Mouse (Mus musculus): Measurements from ENCODE around the gene Dppa5a. TPM values are rescaled to one million over a fixed set of nuclear protein-coding genes. Genes with fewer than 3 reads are reported as not detected.
"Not testable (repeated sequence)": the region's sequence is repeated elsewhere in the genome, so short reads cannot be mapped to it uniquely, and the experiment has no call there.

Dppa5a gene
- total RNA-seq, 1 experiment from 2014 or later, result not detected

DNA sequence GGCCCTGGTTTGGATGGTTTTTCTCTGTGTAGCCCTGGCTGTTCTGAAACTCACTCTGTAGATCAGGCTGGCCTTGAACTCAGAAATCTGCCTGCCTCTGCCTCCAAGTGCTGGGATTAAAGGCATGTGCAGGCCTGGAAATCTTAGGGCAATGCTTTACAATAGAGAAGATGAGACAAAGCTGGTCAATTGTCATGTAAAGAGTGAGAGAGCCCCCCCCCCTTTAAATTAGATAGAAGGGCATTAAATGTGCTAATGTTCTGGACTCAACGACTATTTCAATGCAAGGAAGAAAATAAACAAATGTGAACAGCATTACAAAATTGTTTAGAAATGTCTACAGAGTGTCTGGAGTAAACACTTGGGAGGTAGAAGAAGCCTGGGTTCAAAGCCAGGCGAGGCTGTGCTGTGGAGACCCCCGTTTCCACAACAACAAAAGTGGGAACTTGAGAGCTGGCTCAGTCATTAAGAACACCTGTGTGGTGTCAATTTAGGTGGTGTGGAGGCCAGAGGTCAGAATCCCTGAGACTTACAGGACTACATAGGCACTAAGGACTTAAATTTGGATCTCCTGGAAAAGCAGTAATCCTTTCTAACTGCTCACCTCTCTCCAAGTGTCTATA is 805 bp upstream of the Dppa5a start:
- ATAC-seq (replicated peaks; ENCODE audit: low read depth, poor library complexity, severe bottlenecking), result no peak

DNA sequence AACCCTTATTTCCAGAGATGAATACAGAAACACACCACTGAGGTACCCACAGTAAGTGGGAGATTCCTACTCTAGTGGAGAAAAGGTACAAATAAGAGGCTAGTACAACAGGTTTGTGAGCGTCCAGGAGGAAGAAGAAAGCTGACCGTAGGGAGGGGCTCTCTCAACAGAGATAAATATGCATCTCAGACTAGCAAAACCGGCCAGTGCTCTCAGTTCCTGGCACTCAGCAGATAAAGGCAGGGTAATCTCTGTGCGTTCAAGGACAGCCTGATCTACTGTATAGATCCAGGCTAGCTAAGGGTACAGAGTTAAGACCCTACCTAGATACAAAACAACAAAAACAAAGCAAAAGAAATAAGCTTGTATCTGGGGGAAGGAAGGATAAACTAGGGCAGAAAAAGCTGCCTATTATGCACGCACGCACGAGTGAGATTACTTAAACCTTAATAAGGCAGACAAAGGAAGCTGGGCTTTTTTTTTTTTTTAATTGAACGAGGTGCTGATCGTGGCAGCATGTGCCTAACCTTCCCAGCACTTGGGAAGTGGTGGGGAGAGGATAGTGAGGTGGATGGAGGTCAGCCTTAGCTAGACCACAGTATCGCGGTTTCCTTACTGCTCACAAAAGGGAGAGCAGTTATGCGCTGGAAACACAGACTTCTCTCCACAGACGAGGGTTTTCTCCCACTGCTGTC is 2.0 kb downstream of the Dppa5a start:
- ATAC-seq (replicated peaks; ENCODE audit: low read depth, poor library complexity, severe bottlenecking), result peak; percentile 45; the same call in 1 of the 2 replicates

DNA sequence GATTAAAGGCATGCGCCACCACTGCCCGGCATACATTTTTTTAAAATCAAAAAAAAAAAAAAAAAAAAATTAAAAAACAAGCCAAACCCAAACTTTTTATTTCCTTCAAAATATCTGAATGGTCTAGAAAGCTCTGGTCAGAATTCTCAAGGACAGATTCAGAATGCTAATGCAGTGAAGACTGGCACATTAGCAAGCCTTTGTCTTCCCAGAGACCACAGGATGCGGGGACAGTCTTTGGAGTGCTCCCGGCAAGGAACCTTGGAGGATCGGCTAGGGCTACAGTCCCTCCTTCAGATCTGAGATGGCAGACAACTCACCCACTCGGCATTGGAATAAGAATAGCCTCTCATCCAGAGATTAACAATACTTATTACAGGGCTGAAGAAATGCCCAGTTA is 3.3 kb downstream of the Dppa5a start:
- ATAC-seq (replicated peaks; ENCODE audit: low read depth, poor library complexity, severe bottlenecking), result no peak

DNA sequence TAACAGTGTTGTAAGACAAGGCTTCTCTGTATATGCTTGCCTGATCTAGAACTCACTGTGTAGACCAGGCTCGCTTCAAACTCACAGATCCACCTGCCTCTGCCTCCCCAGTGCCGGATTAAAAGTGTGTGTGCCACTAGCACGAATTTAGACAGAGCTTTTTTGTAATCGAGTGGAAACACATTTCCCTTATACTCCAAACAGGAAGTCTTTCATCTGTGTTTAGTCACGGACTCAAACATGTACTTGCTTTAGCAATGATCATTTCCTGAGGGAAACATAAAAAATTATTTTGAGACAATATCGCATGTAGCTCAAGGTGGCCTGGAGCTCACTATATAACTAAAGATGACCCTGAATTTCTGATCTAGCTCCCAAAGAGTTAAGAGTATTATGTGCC is 4.6 kb downstream of the Dppa5a start:
- peak; percentile 85 for ATAC-seq (replicated peaks; ENCODE audit: low read depth, poor library complexity, severe bottlenecking)

DNA sequence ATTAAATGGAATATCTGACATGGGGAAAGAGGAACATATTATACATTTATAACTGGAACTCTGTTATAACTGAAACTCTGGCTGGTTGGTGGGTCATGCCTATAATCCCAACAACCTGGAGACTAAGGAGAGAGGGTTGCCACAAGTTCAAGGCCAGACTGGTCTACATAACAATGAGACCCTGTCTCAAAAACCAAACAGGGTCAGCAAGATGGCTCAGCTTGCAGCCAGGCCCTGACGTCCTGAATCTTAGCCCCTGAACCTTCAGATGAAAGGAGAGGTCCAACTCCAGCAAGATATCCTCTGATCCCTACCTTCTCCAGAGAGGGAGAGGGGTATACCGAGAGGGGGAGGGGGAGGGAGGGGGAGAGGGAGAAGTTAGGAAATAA is 7.5 kb downstream of the Dppa5a start:
- ATAC-seq (replicated peaks; ENCODE audit: low read depth, poor library complexity, severe bottlenecking), result no peak

DNA sequence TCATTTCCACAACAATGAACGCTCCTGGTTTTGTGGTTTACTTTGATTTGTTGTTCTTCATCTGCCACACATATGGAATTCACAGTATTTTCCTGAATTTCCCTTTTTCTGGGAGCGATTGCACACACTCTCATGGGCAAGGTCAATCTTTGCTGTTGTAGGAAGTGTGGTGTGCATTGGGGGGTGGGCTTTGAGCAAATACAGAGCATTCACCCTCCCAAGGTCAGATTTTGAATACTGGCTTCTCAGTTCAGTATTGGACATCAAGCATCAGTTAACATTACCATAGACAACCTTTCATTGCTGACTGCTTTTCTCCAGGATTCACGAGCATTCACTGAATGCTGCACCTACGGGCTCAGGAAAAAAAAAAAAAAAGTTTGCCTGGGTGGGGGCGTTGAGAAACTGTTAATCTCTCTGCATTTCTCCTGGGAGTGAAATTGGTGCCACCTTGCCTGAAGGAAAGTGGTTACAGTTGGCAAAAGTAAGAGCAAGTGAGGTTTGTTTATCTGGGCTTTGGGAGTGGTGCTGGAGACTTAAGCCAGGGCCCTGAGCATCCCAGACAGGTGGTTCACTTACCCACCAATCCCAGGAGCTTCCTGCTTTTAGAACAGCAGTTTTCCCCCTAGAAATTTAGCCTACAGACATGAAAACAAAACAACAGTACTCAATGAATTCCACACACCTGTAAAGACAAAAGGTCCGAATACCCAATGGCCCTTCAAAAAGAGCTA is 8.1 kb downstream of the Dppa5a start:
- ATAC-seq (replicated peaks; ENCODE audit: low read depth, poor library complexity, severe bottlenecking), result no peak

DNA sequence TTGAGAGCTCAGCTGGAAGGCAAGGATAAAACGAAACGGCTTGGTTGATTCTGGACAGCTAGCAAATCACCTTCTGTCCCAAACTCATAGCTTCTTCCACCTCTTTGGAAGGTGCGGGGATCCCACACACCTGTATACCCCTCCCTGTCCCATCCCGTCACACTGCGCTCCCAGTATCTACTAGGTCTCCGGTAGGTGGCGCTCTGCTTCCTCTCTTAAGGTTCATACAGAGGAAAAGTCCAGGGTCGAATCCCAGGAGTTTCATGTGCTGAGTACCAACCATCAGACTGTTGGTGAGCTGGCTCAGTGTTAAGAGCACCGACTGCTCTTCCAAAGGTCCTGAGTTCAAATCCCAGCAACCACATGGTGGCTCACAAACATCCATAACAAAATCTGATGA is 9.9 kb downstream of the Dppa5a start:
- peak; percentile 80 for ATAC-seq (replicated peaks; ENCODE audit: low read depth, poor library complexity, severe bottlenecking)

DNA sequence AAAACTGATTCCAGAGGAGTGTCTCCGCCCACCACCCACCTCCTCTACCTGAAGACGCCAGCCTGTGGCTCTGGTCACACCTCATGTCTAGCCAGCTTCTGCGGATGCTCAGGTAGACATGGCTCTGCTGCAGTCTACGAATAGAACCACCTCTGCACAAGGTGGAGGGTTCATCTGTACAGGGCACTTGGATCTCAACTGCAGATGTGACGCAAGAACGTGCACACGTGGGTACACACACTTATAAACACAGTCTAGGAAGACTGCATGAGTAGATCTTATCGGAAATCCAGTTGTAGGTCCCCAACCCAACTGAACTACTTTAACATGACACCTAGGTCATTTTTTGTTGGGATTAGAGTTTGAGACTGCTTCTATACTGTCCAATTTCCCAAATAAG is 12.4 kb downstream of the Dppa5a start, which contains the start of gene Gsta2:
TSS of gene Gsta2 (minus strand) at position 178 of the 400 bp plus-strand sequence.
- ATAC-seq (replicated peaks; ENCODE audit: low read depth, poor library complexity, severe bottlenecking), result no peak

DNA sequence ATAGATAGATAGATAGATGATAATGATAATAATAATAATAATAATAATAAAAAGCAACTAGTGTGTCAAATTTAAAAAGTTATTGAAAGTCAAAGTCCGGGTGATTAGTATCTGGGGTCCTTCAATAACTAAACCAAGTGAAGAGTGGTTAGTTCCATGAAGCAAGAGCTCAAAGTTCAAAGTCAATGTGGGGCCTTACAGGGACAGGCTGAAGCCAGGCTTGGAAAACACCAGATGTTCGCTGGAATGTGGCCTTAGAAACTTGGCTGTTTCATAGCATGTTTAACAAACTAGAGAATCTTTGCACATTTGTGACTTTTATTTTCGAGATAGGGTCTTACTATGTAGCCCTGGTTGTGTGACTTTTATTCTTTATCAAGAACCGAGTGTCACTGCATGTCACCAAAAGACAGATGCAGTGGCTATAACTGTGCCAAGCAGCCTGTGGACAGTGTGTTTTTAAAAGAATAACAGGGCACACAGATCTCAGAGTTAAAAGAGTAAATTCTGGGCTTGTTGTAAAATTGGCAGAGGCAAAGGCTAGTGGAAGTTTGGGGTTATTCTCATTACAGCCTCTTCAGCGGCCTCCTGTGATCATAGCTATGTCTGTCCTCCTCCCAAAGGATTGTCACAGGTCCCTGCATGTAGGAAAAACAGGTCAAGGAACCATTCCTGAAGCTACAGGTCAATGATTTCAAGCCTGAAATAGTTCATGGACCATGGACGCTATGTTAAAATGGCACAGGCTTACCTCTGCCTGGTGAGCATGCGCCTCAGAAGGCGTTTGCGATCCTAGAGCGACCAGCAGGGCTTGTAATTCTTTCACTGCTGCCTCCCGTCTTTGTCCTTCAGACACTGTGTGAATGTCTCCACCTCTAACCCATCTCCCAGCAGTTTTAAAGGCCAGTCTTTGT is 13.1 kb downstream of the Dppa5a start:
- ATAC-seq (replicated peaks; ENCODE audit: low read depth, poor library complexity, severe bottlenecking), result no peak

DNA sequence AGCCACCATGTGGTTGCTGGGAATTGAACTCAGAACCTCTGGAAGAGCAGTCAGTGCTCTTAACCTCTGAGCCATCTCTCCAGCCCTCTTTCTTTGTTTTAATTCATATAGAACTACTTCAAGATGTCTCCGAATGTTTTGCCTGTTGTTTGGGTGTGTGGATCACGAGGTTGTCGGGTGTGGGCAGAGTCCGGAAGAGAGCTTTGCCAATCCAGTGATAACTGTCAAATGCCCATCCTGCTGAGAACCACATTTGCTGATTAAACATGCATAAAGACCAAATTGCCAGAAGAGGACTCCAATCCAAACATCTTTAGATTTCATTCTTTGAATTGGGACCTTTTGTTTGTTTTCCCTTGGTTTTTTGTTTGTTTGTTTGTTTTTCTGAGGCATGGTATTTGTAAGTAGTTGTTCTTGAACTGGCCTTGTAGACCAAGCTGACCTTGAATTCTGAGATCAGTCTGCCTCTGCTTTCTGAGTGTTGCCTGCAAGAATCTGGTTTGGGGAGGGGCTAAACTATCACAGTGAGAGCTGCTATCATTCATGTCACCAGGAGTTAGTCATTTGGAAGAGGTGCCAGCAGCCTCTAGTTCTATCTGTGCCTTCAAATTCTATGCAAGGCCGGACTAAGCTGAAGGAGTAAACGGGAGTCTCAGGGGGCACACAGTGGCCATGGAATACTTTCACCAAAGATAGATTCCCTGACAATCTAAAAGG is 16.3 kb downstream of the Dppa5a start:
- ATAC-seq (replicated peaks; ENCODE audit: low read depth, poor library complexity, severe bottlenecking), result peak; percentile 84

DNA sequence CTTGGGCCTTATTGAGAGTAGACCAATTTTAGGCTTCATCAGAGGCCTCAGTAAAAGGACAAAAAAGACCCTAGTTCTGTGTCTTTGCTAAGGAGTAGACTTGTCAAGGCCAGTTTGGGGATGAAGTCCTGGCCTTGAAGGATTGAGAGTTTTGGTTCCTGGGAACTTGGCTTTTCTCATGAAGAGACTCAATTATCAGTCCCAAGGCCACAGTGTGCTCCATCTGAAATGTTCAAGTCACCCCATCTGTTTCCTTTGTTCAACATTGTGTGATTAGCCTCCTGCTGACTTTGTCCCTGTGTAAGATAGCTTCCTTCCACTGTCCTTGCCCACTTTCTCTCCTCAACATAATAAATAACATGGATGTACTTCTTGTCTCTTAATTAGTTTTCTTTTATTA is 18.0 kb downstream of the Dppa5a start:
- ATAC-seq (replicated peaks; ENCODE audit: low read depth, poor library complexity, severe bottlenecking), result 0 out of 2 replicates have a peak, but pooled peaks have one; percentile 15

DNA sequence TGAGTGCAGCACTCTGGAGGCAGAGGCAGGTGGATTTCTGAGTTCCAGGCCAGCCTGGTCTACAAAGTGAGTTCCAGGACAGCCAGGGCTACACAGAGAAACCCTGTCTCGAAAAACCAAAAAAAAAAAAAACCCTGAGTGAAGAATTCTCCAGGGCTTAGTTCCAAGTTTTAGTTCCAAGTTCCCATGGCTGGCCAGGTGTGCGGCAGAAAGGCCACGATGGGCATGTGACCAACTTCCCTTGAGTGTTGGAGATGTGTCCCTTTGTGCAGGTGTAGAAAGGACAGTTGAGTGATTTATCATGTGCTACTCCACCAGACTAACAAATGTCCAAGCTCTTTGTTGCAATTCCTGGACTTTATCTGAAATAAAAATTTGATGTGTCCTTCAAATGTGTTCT is 18.8 kb downstream of the Dppa5a start:
- ATAC-seq (replicated peaks; ENCODE audit: low read depth, poor library complexity, severe bottlenecking), result not testable (repeated sequence)

DNA sequence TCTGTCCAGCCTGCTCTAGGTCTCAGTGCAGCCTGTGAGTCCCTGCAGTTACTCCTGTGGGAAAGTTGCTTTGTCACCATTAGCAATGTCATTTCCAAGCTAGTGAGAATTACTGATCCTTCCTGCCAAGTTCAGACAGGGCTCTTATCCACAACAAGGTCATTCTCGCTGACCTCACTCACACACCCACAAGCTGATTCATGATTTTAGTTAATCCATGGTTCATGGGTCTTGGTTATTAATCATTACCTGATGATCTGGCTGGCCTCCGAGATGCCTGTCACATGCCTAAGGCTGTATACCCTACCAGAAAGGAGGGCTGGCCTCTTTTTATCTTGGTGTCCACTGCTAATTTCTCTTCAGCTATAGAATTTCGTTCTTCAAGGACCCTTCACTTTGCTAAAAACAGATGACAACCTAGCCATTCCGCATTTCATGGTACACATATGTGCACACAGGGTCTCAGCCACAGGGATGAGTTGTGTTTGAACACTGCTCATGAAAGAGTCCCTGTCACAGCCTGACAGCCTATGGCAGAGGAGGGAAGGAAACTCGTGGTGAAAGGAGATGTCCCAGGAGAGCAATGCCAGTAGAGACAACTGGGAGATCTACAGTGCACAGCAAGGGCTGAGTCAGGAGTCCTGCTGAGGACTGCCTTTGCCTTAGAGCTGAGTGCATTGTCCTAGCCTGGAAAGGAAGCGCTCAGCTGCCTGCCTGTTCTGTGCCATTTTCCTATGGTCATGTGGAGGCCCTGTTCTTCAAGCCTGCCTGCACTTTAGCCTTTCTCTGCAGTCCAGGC is 19.6 kb downstream of the Dppa5a start:
- not testable (repeated sequence) for ATAC-seq (replicated peaks; ENCODE audit: low read depth, poor library complexity, severe bottlenecking)

DNA sequence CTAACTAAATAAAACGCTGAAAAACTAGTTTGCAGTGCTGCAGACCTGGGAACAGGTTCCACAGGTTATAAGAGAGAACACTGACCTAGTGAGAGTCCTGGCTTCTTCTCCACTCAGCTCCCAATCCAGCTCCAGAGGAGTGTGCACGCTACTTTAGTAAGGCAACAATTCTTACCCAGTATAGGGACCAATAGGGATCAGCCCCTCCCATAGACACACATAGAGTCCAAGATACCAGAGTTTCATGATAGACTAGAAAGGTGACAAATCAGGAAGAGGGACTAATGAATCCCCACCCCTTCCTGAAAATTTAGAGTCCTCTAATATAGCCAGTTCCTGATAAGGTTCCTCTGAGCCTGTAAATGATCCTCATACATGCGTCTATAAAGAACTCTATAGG is 21.0 kb downstream of the Dppa5a start:
- peak; percentile 34; the same call in 1 of the 2 replicates for ATAC-seq (replicated peaks; ENCODE audit: low read depth, poor library complexity, severe bottlenecking)

DNA sequence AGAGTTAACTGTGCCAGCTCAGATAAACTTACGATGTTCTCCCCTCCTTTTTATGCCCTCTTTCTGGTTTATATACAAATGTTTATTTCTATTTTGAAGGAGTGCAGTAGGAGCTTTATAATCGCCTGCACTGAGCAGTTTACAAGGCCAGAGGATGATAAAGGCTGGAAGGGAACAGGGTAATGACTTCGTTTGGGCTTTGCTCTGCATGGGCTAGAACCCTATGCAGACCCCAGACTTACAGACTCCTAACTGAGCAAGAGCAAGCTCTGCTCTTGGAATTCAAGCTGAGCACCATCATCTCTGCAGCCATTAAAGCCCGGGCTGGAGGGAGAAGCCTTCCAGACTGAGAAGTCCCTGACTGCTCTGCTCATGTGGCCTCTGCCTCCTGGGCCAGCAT is 22.7 kb downstream of the Dppa5a start:
- ATAC-seq (replicated peaks; ENCODE audit: low read depth, poor library complexity, severe bottlenecking), result not testable (repeated sequence)

DNA sequence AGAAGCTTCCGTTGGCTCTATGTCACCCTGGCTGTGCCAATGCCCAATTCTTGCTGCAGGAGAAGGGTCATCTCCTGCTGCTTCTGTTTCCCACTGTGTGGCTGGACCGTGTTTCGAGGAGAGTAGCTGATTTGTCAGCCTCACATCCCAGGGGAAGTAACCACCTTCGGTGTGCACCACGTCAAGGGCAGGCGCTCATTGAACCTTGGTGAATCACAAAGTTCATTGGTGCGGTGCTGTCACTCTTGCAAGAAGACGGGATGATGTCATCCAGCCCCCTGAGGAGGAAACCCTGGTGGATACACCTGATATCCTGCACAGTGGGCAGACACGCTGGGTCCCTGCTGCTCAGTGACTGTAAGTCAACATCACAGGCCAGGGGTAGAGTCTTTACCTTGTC is 24.9 kb downstream of the Dppa5a start:
- not testable (repeated sequence) for ATAC-seq (replicated peaks; ENCODE audit: low read depth, poor library complexity, severe bottlenecking)

DNA sequence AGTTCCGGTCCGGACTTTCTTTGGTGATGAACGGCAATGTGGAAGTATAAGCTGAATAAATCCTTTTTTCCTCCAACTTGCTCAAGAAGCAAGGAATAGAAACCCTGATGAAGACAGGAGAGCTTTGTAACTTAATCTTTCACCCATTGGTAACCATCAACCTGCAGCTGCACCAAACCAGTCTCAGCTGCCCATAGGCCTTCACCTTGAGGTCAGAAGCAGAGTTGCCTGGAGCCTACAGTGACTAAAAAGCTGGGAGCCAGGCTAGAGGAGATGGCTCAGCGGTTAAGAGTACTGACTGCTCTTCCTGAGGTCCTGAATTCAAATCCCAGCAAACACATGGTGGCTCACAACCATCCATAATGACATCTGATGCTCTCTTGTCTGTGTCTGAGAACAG is 25.5 kb downstream of the Dppa5a start:
- ATAC-seq (replicated peaks; ENCODE audit: low read depth, poor library complexity, severe bottlenecking), result not testable (repeated sequence)

DNA sequence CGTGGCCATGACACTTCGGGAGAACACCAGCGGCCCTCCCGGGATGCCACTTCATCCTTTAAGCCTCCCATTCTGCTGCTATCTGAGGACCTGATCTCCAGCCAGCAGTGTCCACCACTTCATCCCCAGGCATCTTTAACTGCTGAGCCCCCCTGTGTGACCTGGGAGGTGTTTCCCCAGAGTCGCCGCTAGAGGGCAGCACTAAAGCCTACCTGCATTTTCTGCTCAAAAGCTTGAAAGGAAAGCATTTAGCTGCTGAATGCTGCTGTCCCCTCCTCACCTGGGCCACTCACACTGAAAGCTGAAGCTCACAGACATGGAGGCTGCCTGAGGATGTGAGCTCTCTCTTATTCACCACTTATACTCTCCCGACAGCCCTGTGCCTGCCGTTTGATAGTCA is 27.7 kb downstream of the Dppa5a start:
- peak; percentile 80; the same call in 1 of the 2 replicates for ATAC-seq (replicated peaks; ENCODE audit: low read depth, poor library complexity, severe bottlenecking)

DNA sequence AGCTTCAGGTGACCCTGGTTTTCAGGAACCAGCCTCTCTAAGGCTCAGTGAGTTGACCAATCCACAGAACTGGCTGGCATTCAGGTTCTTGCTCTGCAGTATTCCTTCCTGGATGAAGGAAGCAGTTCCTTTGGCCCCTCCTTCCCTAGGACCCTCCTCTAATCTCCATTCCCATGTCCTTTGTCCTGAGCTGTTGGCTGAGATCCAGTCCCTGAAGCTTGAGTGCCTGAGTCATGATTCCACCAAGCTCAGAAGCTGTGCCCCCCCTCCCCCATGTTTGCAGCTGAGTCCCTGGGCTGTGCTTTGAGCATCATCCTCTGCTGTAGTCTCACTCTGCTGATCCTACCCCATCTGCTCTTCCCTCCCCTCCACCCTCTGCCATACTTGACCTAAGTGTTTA is 30.9 kb downstream of the Dppa5a start:
- ATAC-seq (replicated peaks; ENCODE audit: low read depth, poor library complexity, severe bottlenecking), result not testable (repeated sequence)

All from common myeloid progenitor, adult 5-6 weeks (primary cell).